Mouse (Mus musculus) spleen, adult 10 weeks (tissue): Measurements from ENCODE around the gene Magea10. TPM values are rescaled to one million over a fixed set of nuclear protein-coding genes. Genes with fewer than 3 reads are reported as not detected.

Experiments used
- polyA plus RNA-seq: library from polyadenylated mRNA; stranded (reverse); fragments of 350-450 nt; fragmentation: Illumina TruSeq; extraction: RNeasy Lipid Tissue Mini Kit (QIAGEN cat#74804); gene quantifications from one replicate; pipeline ENCODE4 v1.2.3, GENCODE M21; 2015; ENCODE audit warnings: low replicate concordance; ENCODE audit not compliant: insufficient read depth

Magea10 gene
- not detected for polyA plus RNA-seq

GRCm38 (mm10) chrX:72386758-72387157, at the start of gene Magea10:
Magea10 (minus strand) TSS chrX:72386858.

Other genes with a start within 250 kb of the Magea10 start
- gene Magea4, start 164.8 kb downstream of the Magea10 start, polyA plus RNA-seq, result not detected
- gene Gabre, start 112.1 kb downstream of the Magea10 start, polyA plus RNA-seq, result 1.7 TPM